Mouse (Mus musculus) kidney, adult 2 months (tissue): ENCODE data around the gene Dennd5b.

Source experiments
- CTCF ChIP-seq: fragments of 200-500 bp; conservative IDR thresholded peaks from 2 replicates; pipeline ENCODE4 v1.5.1; 2011; ENCODE audit warnings: low read depth, mild to moderate bottlenecking, control low read depth, low read length, moderate library complexity, mixed read lengths; ENCODE audit not compliant: insufficient read depth, insufficient read length
- POLR2A ChIP-seq: fragments of 200-500 bp; IDR thresholded peaks from one replicate; pipeline ENCODE4 v1.6.1; 2011; ENCODE audit warnings: low read depth, low read length, control low read depth

- TF ChIP-seq CTCF, result no peak
- TF ChIP-seq POLR2A, result no peak
These were observed 109.7 kb downstream of the Dennd5b start for GRCm38 (mm10) chr6:148991660-148992372.
